Mouse (Mus musculus): ENCODE results near the gene Cxcr2.

DNA sequence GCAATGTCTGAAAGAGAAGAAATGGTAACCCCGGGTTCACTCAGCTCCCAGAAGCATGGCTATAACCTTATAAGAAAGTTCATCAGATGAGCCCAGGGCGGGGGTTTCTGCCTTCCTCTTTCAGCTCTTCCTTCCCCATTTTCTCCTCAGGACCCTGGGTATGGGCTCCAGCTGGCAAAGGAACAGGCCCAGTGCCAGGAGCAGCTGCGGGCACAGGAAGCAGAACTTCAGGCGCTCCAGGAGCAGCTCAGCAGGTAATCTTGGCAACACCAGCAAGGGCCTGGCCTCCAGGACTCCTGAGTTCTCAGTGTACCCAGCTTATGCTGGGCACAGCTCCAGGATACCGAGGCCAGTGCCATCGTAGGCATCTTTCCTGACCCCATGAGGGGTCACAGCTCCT is 19.8 kb upstream of the Cxcr2 start:
- TF ChIP-seq CTCF (IDR thresholded peaks at IDR 0.05; ENCODE audit: low read depth) (no peak), EP300 (optimal IDR thresholded peaks at IDR 0.05) (no peak)
